Mouse (Mus musculus): ENCODE data around the gene Olfm2. TPM values are rescaled to one million over a fixed set of nuclear protein-coding genes. Genes with fewer than 3 reads are reported as not detected.
"Not testable (repeated sequence)": the region's sequence is repeated elsewhere in the genome, so short reads cannot be mapped to it uniquely, and the experiment has no call there.

Gene Olfm2
- polyA plus RNA-seq, 1 experiment: 0.93 TPM

GRCm38 (mm10) chr9:20694721-20695235, 51.4 kb downstream of the Olfm2 start:
- peaks cover 5% of the 10 kb centered on the region; the same call in 1 of the 2 replicates for H3K27me3 ChIP-seq (ENCODE audit: control insufficient read depth, insufficient read depth, low read length)
- no peak overlapping the region for H3K27ac ChIP-seq (ENCODE audit: control insufficient read depth, insufficient read depth, low read length)
- no peak for DNase-seq
- 15% methylated on average over 25 of the region's 25 CpGs for WGBS
- H3K36me3 ChIP-seq (ENCODE audit: control insufficient read depth, insufficient read depth, low read length): no peaks in the 10 kb centered on the region
- no peak overlapping the region for H3K4me3 ChIP-seq (ENCODE audit: control insufficient read depth, insufficient read depth, low read length)
- H3K4me1 ChIP-seq (replicated peaks; ENCODE audit: control insufficient read depth, insufficient read depth, low read length): no peaks in the 10 kb centered on the region
- no peak for TF ChIP-seq POLR2A (IDR thresholded peaks at IDR 0.05; ENCODE audit: control insufficient read depth, extremely low read depth, insufficient read depth, low read length, poor library complexity)
- TF ChIP-seq CTCF (IDR thresholded peaks at IDR 0.05; ENCODE audit: borderline replicate concordance, control insufficient read depth, extremely low read depth, insufficient read depth, low read length, poor library complexity): no peak

GRCm38 (mm10) chr9:20692863-20693262, 53.3 kb downstream of the Olfm2 start:
- H3K4me3 ChIP-seq (ENCODE audit: control insufficient read depth, insufficient read depth, low read length): no peak overlapping the region
- 96% methylated on average over 3 of the region's 3 CpGs for WGBS
- H3K27me3 ChIP-seq (ENCODE audit: control insufficient read depth, insufficient read depth, low read length): peaks cover 5% of the 10 kb centered on the region; the same call in 1 of the 2 replicates
- H3K36me3 ChIP-seq (ENCODE audit: control insufficient read depth, insufficient read depth, low read length): no peaks in the 10 kb centered on the region
- TF ChIP-seq CTCF (IDR thresholded peaks at IDR 0.05; ENCODE audit: borderline replicate concordance, control insufficient read depth, extremely low read depth, insufficient read depth, low read length, poor library complexity) (no peak), POLR2A (IDR thresholded peaks at IDR 0.05; ENCODE audit: control insufficient read depth, extremely low read depth, insufficient read depth, low read length, poor library complexity) (no peak)
- H3K4me1 ChIP-seq (replicated peaks; ENCODE audit: control insufficient read depth, insufficient read depth, low read length): no peaks in the 10 kb centered on the region
- no peak for DNase-seq
- H3K27ac ChIP-seq (ENCODE audit: control insufficient read depth, insufficient read depth, low read length): no peak overlapping the region

GRCm38 (mm10) chr9:20690449-20690848, 55.7 kb downstream of the Olfm2 start:
- not testable (repeated sequence) for DNase-seq; H3K36me3 ChIP-seq (ENCODE audit: control insufficient read depth, insufficient read depth, low read length); H3K4me1 ChIP-seq (replicated peaks; ENCODE audit: control insufficient read depth, insufficient read depth, low read length); H3K27ac ChIP-seq (ENCODE audit: control insufficient read depth, insufficient read depth, low read length); H3K27me3 ChIP-seq (ENCODE audit: control insufficient read depth, insufficient read depth, low read length); H3K4me3 ChIP-seq (ENCODE audit: control insufficient read depth, insufficient read depth, low read length)
- 88% methylated on average over 2 of the region's 2 CpGs for WGBS

GRCm38 (mm10) chr9:20689913-20690312, 56.2 kb downstream of the Olfm2 start:
- TF ChIP-seq CTCF (IDR thresholded peaks at IDR 0.05; ENCODE audit: borderline replicate concordance, control insufficient read depth, extremely low read depth, insufficient read depth, low read length, poor library complexity): no peak
- TF ChIP-seq POLR2A (IDR thresholded peaks at IDR 0.05; ENCODE audit: control insufficient read depth, extremely low read depth, insufficient read depth, low read length, poor library complexity): no peak
- H3K36me3 ChIP-seq (ENCODE audit: control insufficient read depth, insufficient read depth, low read length): no peaks in the 10 kb centered on the region
- no peak overlapping the region for H3K4me3 ChIP-seq (ENCODE audit: control insufficient read depth, insufficient read depth, low read length)
- peaks cover 3% of the 10 kb centered on the region; the same call in 1 of the 2 replicates for H3K27me3 ChIP-seq (ENCODE audit: control insufficient read depth, insufficient read depth, low read length)
- H3K4me1 ChIP-seq (replicated peaks; ENCODE audit: control insufficient read depth, insufficient read depth, low read length): no peaks in the 10 kb centered on the region
- WGBS: 31% methylated on average over 4 of the region's 4 CpGs
- no peak overlapping the region for H3K27ac ChIP-seq (ENCODE audit: control insufficient read depth, insufficient read depth, low read length)
- no peak for DNase-seq

GRCm38 (mm10) chr9:20689403-20689802, 56.7 kb downstream of the Olfm2 start:
- WGBS: 67% methylated on average over 1 of the region's 1 CpGs
- Histone ChIP-seq H3K4me1 (replicated peaks; ENCODE audit: control insufficient read depth, insufficient read depth, low read length) (no peaks in the 10 kb centered on the region), H3K4me3 (ENCODE audit: control insufficient read depth, insufficient read depth, low read length) (no peak overlapping the region), H3K36me3 (ENCODE audit: control insufficient read depth, insufficient read depth, low read length) (no peaks in the 10 kb centered on the region), H3K27ac (ENCODE audit: control insufficient read depth, insufficient read depth, low read length) (no peak overlapping the region), H3K27me3 (ENCODE audit: control insufficient read depth, insufficient read depth, low read length) (no peaks in the 10 kb centered on the region; the same call in 1 of the 2 replicates)
- DNase-seq: no peak
- TF ChIP-seq POLR2A (IDR thresholded peaks at IDR 0.05; ENCODE audit: control insufficient read depth, extremely low read depth, insufficient read depth, low read length, poor library complexity) (no peak), CTCF (IDR thresholded peaks at IDR 0.05; ENCODE audit: borderline replicate concordance, control insufficient read depth, extremely low read depth, insufficient read depth, low read length, poor library complexity) (no peak)

GRCm38 (mm10) chr9:20685081-20685861, 60.9 kb downstream of the Olfm2 start:
- Histone ChIP-seq H3K27ac (ENCODE audit: control insufficient read depth, insufficient read depth, low read length) (no peak overlapping the region), H3K27me3 (ENCODE audit: control insufficient read depth, insufficient read depth, low read length) (no peaks in the 10 kb centered on the region), H3K36me3 (ENCODE audit: control insufficient read depth, insufficient read depth, low read length) (no peaks in the 10 kb centered on the region), H3K4me1 (replicated peaks; ENCODE audit: control insufficient read depth, insufficient read depth, low read length) (no peaks in the 10 kb centered on the region), H3K4me3 (ENCODE audit: control insufficient read depth, insufficient read depth, low read length) (no peak overlapping the region)
- DNase-seq: no peak
- TF ChIP-seq POLR2A (IDR thresholded peaks at IDR 0.05; ENCODE audit: control insufficient read depth, extremely low read depth, insufficient read depth, low read length, poor library complexity) (no peak), CTCF (IDR thresholded peaks at IDR 0.05; ENCODE audit: borderline replicate concordance, control insufficient read depth, extremely low read depth, insufficient read depth, low read length, poor library complexity) (no peak)
- WGBS: 61% methylated on average over 17 of the region's 17 CpGs

GRCm38 (mm10) chr9:20682389-20682722, 63.8 kb downstream of the Olfm2 start:
- no peak for TF ChIP-seq CTCF (IDR thresholded peaks at IDR 0.05; ENCODE audit: borderline replicate concordance, control insufficient read depth, extremely low read depth, insufficient read depth, low read length, poor library complexity)
- TF ChIP-seq POLR2A (IDR thresholded peaks at IDR 0.05; ENCODE audit: control insufficient read depth, extremely low read depth, insufficient read depth, low read length, poor library complexity): no peak
- Histone ChIP-seq H3K4me1 (replicated peaks; ENCODE audit: control insufficient read depth, insufficient read depth, low read length) (no peaks in the 10 kb centered on the region), H3K27ac (ENCODE audit: control insufficient read depth, insufficient read depth, low read length) (no peak overlapping the region), H3K4me3 (ENCODE audit: control insufficient read depth, insufficient read depth, low read length) (no peak overlapping the region), H3K27me3 (ENCODE audit: control insufficient read depth, insufficient read depth, low read length) (no peaks in the 10 kb centered on the region), H3K36me3 (ENCODE audit: control insufficient read depth, insufficient read depth, low read length) (no peaks in the 10 kb centered on the region)
- WGBS: 79% methylated on average over 2 of the region's 2 CpGs
- no peak for DNase-seq

Measured in thymus, adult 2 months (tissue).